Mouse (Mus musculus) gastrocnemius, postnatal 14 days (tissue): ENCODE results near the gene Prr36. TPM values are rescaled to one million over a fixed set of nuclear protein-coding genes. Genes with fewer than 3 reads are reported as not detected.

Experiments
- DNase-seq: peaks from one replicate; pipeline ENCODE4 v3.0.0; 2021; ENCODE audit warnings: mixed read lengths
- intact Hi-C: fragments of 180-260 bp; cut with DNase I; formaldehyde crosslinking; loops from one replicate; pipeline ENCODE4 v1.15.1; 2025; ENCODE audit warnings: low total_unique reads
- total RNA-seq, 2 experiments: library from RNA; stranded (reverse); gene quantifications; 2 replicates each; pipeline ENCODE4 v1.2.3; 2021

The Prr36 gene
- total RNA-seq, 2 experiments from 2014 or later = 0.07 to 0.12 TPM

GRCm38 (mm10) chr8:4207016-4207350 lies 10.3 kb downstream of the Prr36 start:
- DNase-seq = no peak
- intact Hi-C loops = no loop called here

- intact Hi-C loops = no loop called here
- no peak for DNase-seq
Observed at GRCm38 (mm10) chr8:4206182-4207015, 10.9 kb downstream of the Prr36 start.

- intact Hi-C loops = no loop called here
- no peak for DNase-seq
Observed at GRCm38 (mm10) chr8:4205246-4206123, 11.8 kb downstream of the Prr36 start.

GRCm38 (mm10) chr8:4201321-4201720 lies 15.9 kb downstream of the Prr36 start:
- intact Hi-C loops = no loop called here
- DNase-seq = no peak

- DNase-seq = no peak
- intact Hi-C loops = no loop called here
Observed at GRCm38 (mm10) chr8:4193588-4193894, 23.7 kb downstream of the Prr36 start.

GRCm38 (mm10) chr8:4192807-4193587 lies 24.3 kb downstream of the Prr36 start:
- intact Hi-C loops = no loop called here
- peak; percentile 85 for DNase-seq

GRCm38 (mm10) chr8:4192305-4192704 lies 25.0 kb downstream of the Prr36 start:
- no peak for DNase-seq
- intact Hi-C loops = no loop called here

GRCm38 (mm10) chr8:4189031-4189722 lies 28.1 kb downstream of the Prr36 start:
- intact Hi-C loops = no loop called here
- no peak for DNase-seq

GRCm38 (mm10) chr8:4188605-4189004 lies 28.7 kb downstream of the Prr36 start:
- DNase-seq = no peak
- intact Hi-C loops = no loop called here

- intact Hi-C loops = no loop called here
- no peak for DNase-seq
Observed at GRCm38 (mm10) chr8:4186151-4186550, 31.1 kb downstream of the Prr36 start.

- DNase-seq = no peak
- intact Hi-C loops = no loop called here
Observed at GRCm38 (mm10) chr8:4183409-4183808, 33.9 kb downstream of the Prr36 start.

- intact Hi-C loops = no loop called here
Observed at GRCm38 (mm10) chr8:4174018-4174417, 43.2 kb downstream of the Prr36 start.

GRCm38 (mm10) chr8:4172486-4172885 lies 44.8 kb downstream of the Prr36 start:
- intact Hi-C loops = no loop called here
- DNase-seq = no peak

More at GRCm38 (mm10) chr8:4174018-4174417, 43.2 kb downstream of the Prr36 start:
- no peak for DNase-seq

- no peak for DNase-seq
- intact Hi-C loops = no loop called here
Observed at GRCm38 (mm10) chr8:4167918-4168317, 49.3 kb downstream of the Prr36 start.

GRCm38 (mm10) chr8:4166881-4167525 lies 50.3 kb downstream of the Prr36 start:
- no peak for DNase-seq
- intact Hi-C loops = no loop called here

- peak; percentile 97 for DNase-seq
- intact Hi-C loops = no loop called here
Observed at GRCm38 (mm10) chr8:4165852-4166751, 51.2 kb downstream of the Prr36 start, which contains the start of gene Evi5l. Gene Evi5l (plus strand): TSS chr8:4166567.

GRCm38 (mm10) chr8:4165176-4165851 lies 51.9 kb downstream of the Prr36 start:
- intact Hi-C loops = no loop called here
- DNase-seq = no peak
